Mouse (Mus musculus) MEL (cell line): Measurements from ENCODE around the gene Wdr1. TPM values are rescaled to one million over a fixed set of nuclear protein-coding genes. Genes with fewer than 3 reads are reported as not detected.

Source experiments
- DNase-seq: peaks from one replicate; pipeline ENCODE4 v3.0.0; 2011; ENCODE audit warnings: low read depth, low spot score
- H3K27ac ChIP-seq: 2 replicates; pipeline ENCODE4 v1.5.1; 2012; ENCODE audit warnings: low read depth, mild to moderate bottlenecking, control low read depth, low read length, moderate library complexity; ENCODE audit not compliant: control insufficient read depth
- H3K27me3 ChIP-seq, 2 experiments: fragments of 150-350 bp in 1 of 2; sonication (generic) in 1 of 2; 2 replicates each; pipeline ENCODE4 v1.6.1; 2012; ENCODE audit warnings: low read length in 2 of 2, mild to moderate bottlenecking in 2 of 2, improper control_type of control experiment in 1 of 2, moderate library complexity in 1 of 2; ENCODE audit not compliant: insufficient read depth in 2 of 2, control insufficient read depth in 1 of 2
- H3K36me3 ChIP-seq, 2 experiments: 2 replicates each; pipeline ENCODE4 v1.6.1; 2012 to 2014; ENCODE audit warnings: low read length in 2 of 2, improper control_type of control experiment in 1 of 2, inconsistent platforms in 1 of 2, mild to moderate bottlenecking in 1 of 2; ENCODE audit not compliant: insufficient read depth in 2 of 2, control insufficient read depth in 1 of 2
- H3K4me1 ChIP-seq, 2 experiments: fragments of 150-350 bp in 1 of 2; sonication (generic) in 1 of 2; 2 replicates each; pipeline ENCODE4 v1.6.1; 2012; ENCODE audit warnings: low read length in 2 of 2, improper control_type of control experiment in 1 of 2, mild to moderate bottlenecking in 1 of 2; ENCODE audit not compliant: insufficient read depth in 2 of 2, control insufficient read depth in 1 of 2
- H3K4me3 ChIP-seq, 2 experiments: fragments of 150-350 bp in 1 of 2; sonication (generic) in 1 of 2; 2 replicates each; pipeline ENCODE4 v1.5.1; 2012; ENCODE audit warnings: low read depth in 2 of 2, low read length in 2 of 2, mild to moderate bottlenecking in 2 of 2, moderate library complexity in 2 of 2, control low read depth in 1 of 2, improper control_type of control experiment in 1 of 2; ENCODE audit not compliant: control insufficient read depth in 1 of 2, insufficient read depth in 1 of 2
- H3K79me2 ChIP-seq: 2 replicates; pipeline ENCODE4 v1.6.1; 2012; ENCODE audit warnings: mild to moderate bottlenecking, low read length, moderate library complexity; ENCODE audit not compliant: control insufficient read depth, poor library complexity, insufficient read depth
- H3K9ac ChIP-seq: 2 replicates; pipeline ENCODE4 v1.6.1; 2012; ENCODE audit warnings: low read depth, mild to moderate bottlenecking, control low read depth, low read length, moderate library complexity; ENCODE audit not compliant: control insufficient read depth, poor library complexity, severe bottlenecking
- H3K9me3 ChIP-seq: fragments of 150-350 bp; sonication (generic); replicated peaks from 2 replicates; pipeline ENCODE4 v1.6.1; 2012; ENCODE audit warnings: mild to moderate bottlenecking, low read length, improper control_type of control experiment, moderate library complexity; ENCODE audit not compliant: insufficient read depth
- BHLHE40 ChIP-seq: IDR thresholded peaks from 2 replicates; pipeline ENCODE4 v1.6.1; 2012; ENCODE audit warnings: low read depth, mild to moderate bottlenecking, inconsistent platforms, low read length, improper control_type of control experiment, borderline replicate concordance
- CHD1 ChIP-seq: IDR thresholded peaks from 2 replicates; pipeline ENCODE4 v1.6.1; 2012; ENCODE audit warnings: low read depth, mild to moderate bottlenecking, inconsistent platforms, low read length, improper control_type of control experiment
- CHD2 ChIP-seq: IDR thresholded peaks from 2 replicates; pipeline ENCODE4 v1.6.1; 2011; ENCODE audit warnings: low read length, improper control_type of control experiment
- GABPA ChIP-seq: IDR thresholded peaks from 2 replicates; pipeline ENCODE4 v1.6.1; 2012; ENCODE audit warnings: low read depth, mild to moderate bottlenecking, inconsistent platforms, low read length, improper control_type of control experiment, moderate library complexity
- GATA1 ChIP-seq: IDR thresholded peaks from 2 replicates; pipeline ENCODE4 v1.6.1; 2011; ENCODE audit warnings: low read depth, low read length, improper control_type of control experiment
- KAT2A ChIP-seq: conservative IDR thresholded peaks from 2 replicates; pipeline ENCODE4 v1.6.1; 2012; ENCODE audit warnings: low read depth, low read length, improper control_type of control experiment, inconsistent platforms
- MAX ChIP-seq: IDR thresholded peaks from 2 replicates; pipeline ENCODE4 v1.6.1; 2011; ENCODE audit warnings: low read length, improper control_type of control experiment
- MAZ ChIP-seq: IDR thresholded peaks from 2 replicates; pipeline ENCODE4 v1.6.1; 2012; ENCODE audit warnings: low read depth, mild to moderate bottlenecking, inconsistent platforms, low read length, improper control_type of control experiment
- MYC ChIP-seq: IDR thresholded peaks from 2 replicates; pipeline ENCODE4 v1.6.1; 2011; ENCODE audit warnings: low read depth, mild to moderate bottlenecking, low read length, improper control_type of control experiment, moderate library complexity
- POLR2A ChIP-seq, 2 experiments: IDR thresholded peaks; 2 replicates each; pipeline ENCODE4 v1.6.1; 2011 to 2012; ENCODE audit warnings: low read length in 2 of 2, mild to moderate bottlenecking in 2 of 2, control low read depth in 1 of 2, improper control_type of control experiment in 1 of 2, low read depth in 1 of 2, moderate library complexity in 1 of 2; ENCODE audit not compliant: control insufficient read depth in 1 of 2, insufficient read depth in 1 of 2, poor library complexity in 1 of 2
- POLR2AphosphoS2 ChIP-seq: IDR thresholded peaks from 2 replicates; pipeline ENCODE4 v1.6.1; 2011; ENCODE audit warnings: low read length, improper control_type of control experiment
- SIN3A ChIP-seq: IDR thresholded peaks from 2 replicates; pipeline ENCODE4 v1.6.1; 2012; ENCODE audit warnings: low read length, improper control_type of control experiment, inconsistent platforms
- TAL1 ChIP-seq: IDR thresholded peaks from 2 replicates; pipeline ENCODE4 v1.6.1; 2012; ENCODE audit warnings: mild to moderate bottlenecking, inconsistent platforms, low read length, moderate library complexity, mixed read lengths
- TCF12 ChIP-seq: IDR thresholded peaks from 2 replicates; pipeline ENCODE4 v1.6.1; 2014; ENCODE audit warnings: low read depth, mild to moderate bottlenecking, inconsistent platforms, low read length, improper control_type of control experiment, moderate library complexity
- UBTF ChIP-seq: IDR thresholded peaks from 2 replicates; pipeline ENCODE4 v1.6.1; 2012; ENCODE audit warnings: low read depth, mild to moderate bottlenecking, inconsistent platforms, low read length, improper control_type of control experiment, moderate library complexity, borderline replicate concordance; ENCODE audit not compliant: insufficient read depth
- USF1 ChIP-seq: IDR thresholded peaks from 2 replicates; pipeline ENCODE4 v1.6.1; 2014; ENCODE audit warnings: low read depth, mild to moderate bottlenecking, inconsistent platforms, low read length, improper control_type of control experiment, moderate library complexity
- polyA plus RNA-seq, 2 experiments: library from polyadenylated mRNA; stranded (reverse) in 1 of 2; unstranded in 1 of 2; fragments of >175 nt in 1 of 2; fragments of >200 nt in 1 of 2; gene quantifications; 2 replicates each; pipeline versions ENCODE4 v1.2.1 to v1.2.4; 2012; ENCODE audit warnings: low replicate concordance in 2 of 2, low read depth in 1 of 2; ENCODE audit not compliant: insufficient read length in 2 of 2, insufficient read depth in 1 of 2, missing spikeins in 1 of 2
- total RNA-seq: library from RNA; depleted of rRNA; stranded (reverse); fragments of 300-350 nt; gene quantifications from 2 replicates; pipeline ENCODE4 v1.2.3, GENCODE M21; 2012

Wdr1 gene
- total and polyA plus RNA-seq, 3 experiments = 144 to 174 TPM; not detected in 1

GRCm38 (mm10) chr5:38547375-38547774 lies 15.6 kb downstream of the Wdr1 start:
- H3K4me3 ChIP-seq = no peak overlapping the region
- H3K27me3 ChIP-seq = no peaks in the 10 kb centered on the region
- TF ChIP-seq KAT2A (no peak), MYC (no peak), TAL1 (no peak)

DNA sequence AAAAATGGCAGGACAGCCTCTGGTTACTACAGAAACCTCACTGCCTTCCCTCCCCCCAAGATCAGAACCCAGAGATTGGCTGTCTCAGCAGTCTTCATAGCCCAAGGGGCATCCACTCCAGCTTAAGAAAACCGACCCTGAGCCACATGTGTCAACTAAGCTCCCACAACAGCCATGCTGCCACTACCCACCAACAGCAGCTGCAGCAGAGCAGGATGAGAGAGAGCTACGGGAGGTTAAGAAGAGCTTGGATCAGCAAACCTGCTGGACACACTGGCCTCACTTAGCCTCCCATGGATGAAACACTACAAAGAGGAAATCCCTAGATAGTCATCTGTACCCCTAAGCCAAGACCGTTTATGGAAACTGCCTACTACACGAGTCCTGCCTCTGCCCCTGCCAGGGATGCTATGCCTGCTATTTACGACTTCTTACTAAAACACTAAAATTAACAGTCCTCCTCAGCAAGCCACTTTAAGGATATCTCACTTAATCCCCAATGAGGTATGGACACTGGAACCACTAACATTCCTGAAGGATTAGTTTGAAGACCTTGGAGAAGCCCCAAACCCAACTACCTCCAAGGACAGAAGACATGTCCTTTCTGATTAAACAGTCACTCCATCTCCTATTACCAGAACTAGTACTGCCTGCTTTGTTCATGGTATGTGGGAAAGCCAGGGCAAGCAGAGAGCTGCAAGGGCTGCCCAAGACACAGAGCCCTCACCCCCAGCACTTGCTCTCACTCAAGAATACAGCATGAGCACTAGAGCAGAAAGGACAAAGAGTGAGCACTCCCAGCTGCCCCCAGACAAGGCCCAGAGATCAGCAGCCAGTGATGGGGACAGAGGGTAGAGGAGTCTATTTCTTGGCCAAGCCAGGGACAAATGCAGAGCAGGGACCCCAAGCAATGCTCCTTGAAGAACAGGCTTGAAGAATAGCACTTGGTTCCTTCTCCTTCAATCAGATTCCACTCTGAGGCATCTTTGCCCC lies 18.3 kb downstream of the Wdr1 start:
- Histone ChIP-seq H3K79me2 (no peaks in the 10 kb centered on the region), H3K9me3 (no peaks in the 10 kb centered on the region), H3K27me3 (no peaks in the 10 kb centered on the region), H3K27ac (no peak overlapping the region), H3K4me1 (peaks cover 0 to 5% of the 10 kb centered on the region in 2 experiments; a peak in 2 of 4 replicates), H3K36me3 (peaks cover 0 to 52% of the 10 kb centered on the region in 2 experiments; a peak in 2 of 4 replicates), H3K4me3 (no peak overlapping the region), H3K9ac (no peak overlapping the region)
- DNase-seq = no peak
- TF ChIP-seq GATA1 (no peak), POLR2AphosphoS2 (no peak), SIN3A (no peak), GABPA (no peak), USF1 (no peak), TCF12 (no peak), BHLHE40 (no peak), MAX (no peak), CHD1 (no peak), UBTF (no peak), MAZ (no peak), CHD2 (no peak), POLR2A (IDR thresholded peaks at IDR 0.05; ENCODE audit: control insufficient read depth in 1 of 2, insufficient read depth in 1 of 2, low read depth in 1 of 2, low read length in 2 of 2, poor library complexity in 1 of 2) (no peak)

More at GRCm38 (mm10) chr5:38547375-38547774, 15.6 kb downstream of the Wdr1 start:
- Histone ChIP-seq H3K9me3 (no peaks in the 10 kb centered on the region), H3K4me1 (peaks cover 0 to 7% of the 10 kb centered on the region in 2 experiments; a peak in 2 of 4 replicates), H3K9ac (no peak overlapping the region), H3K36me3 (peaks cover 0 to 47% of the 10 kb centered on the region in 2 experiments; a peak in 2 of 4 replicates), H3K79me2 (no peaks in the 10 kb centered on the region), H3K27ac (no peak overlapping the region)
- no peak for DNase-seq
